Mouse (Mus musculus) macrophage (primary cell): ENCODE results near the gene Ube2r2. TPM values are rescaled to one million over a fixed set of nuclear protein-coding genes. Genes with fewer than 3 reads are reported as not detected.

Source experiments
- H3K27ac ChIP-seq: fragments of 350-480 bp; formaldehyde crosslinking; 2 replicates; pipeline ENCODE4 v1.9.0; 2021
- H3K36me3 ChIP-seq: fragments of 350-480 bp; formaldehyde crosslinking; 2 replicates; pipeline ENCODE4 v1.9.0; 2021; ENCODE audit errors: inconsistent target
- H3K4me3 ChIP-seq: fragments of 350-480 bp; formaldehyde crosslinking; 2 replicates; pipeline ENCODE4 v1.9.0; 2021; ENCODE audit errors: inconsistent target
- H3K79me2 ChIP-seq: fragments of 350-480 bp; formaldehyde crosslinking; 2 replicates; pipeline ENCODE4 v1.9.0; 2021; ENCODE audit errors: inconsistent target
- WGBS: methylation state at CpG from one replicate; pipeline ENCODE4 v1.1.7; 2026; ENCODE audit warnings: inconsistent platforms; ENCODE audit not compliant: missing documents; 5-methylcytosine and 5-hydroxymethylcytosine counted together
- polyA plus RNA-seq: library from polyadenylated mRNA; stranded (reverse); fragments of 250-400 nt; gene quantifications from 3 replicates; pipeline ENCODE4 v1.2.4, GENCODE M21; 2018; ENCODE audit warnings: inconsistent platforms

Ube2r2 gene
- polyA plus RNA-seq, 1 experiment from 2014 or later, result 90.8 TPM

- no peak overlapping the region for H3K27ac ChIP-seq
- no peaks in the 10 kb centered on the region for H3K79me2 ChIP-seq
- H3K4me3 ChIP-seq, result no peak overlapping the region
- no peaks in the 10 kb centered on the region for H3K36me3 ChIP-seq
Measured at GRCm38 (mm10) chr4:41102901-41103300, 32.6 kb upstream of the Ube2r2 start.

GRCm38 (mm10) chr4:41107440-41107839, 28.1 kb upstream of the Ube2r2 start:
- Histone ChIP-seq H3K27ac (no peak overlapping the region), H3K79me2 (no peaks in the 10 kb centered on the region), H3K36me3 (no peaks in the 10 kb centered on the region), H3K4me3 (no peak overlapping the region)
- WGBS, result 90% methylated on average over 4 of the region's 4 CpGs

GRCm38 (mm10) chr4:41108717-41109425, 26.7 kb upstream of the Ube2r2 start:
- Histone ChIP-seq H3K79me2 (no peaks in the 10 kb centered on the region), H3K36me3 (no peaks in the 10 kb centered on the region), H3K4me3 (no peak overlapping the region), H3K27ac (no peak overlapping the region)
- 67% methylated on average over 10 of the region's 10 CpGs for WGBS

- H3K27ac ChIP-seq, result no peak overlapping the region
- no peaks in the 10 kb centered on the region for H3K79me2 ChIP-seq
- H3K36me3 ChIP-seq, result peaks cover 49% of the 10 kb centered on the region
- 96% methylated on average over 9 of the region's 9 CpGs for WGBS
- no peak overlapping the region for H3K4me3 ChIP-seq
Measured at GRCm38 (mm10) chr4:41114358-41115070, 21.0 kb upstream of the Ube2r2 start.

- no peak overlapping the region for H3K4me3 ChIP-seq
- H3K79me2 ChIP-seq, result no peaks in the 10 kb centered on the region
- H3K27ac ChIP-seq, result no peak overlapping the region
- 91% methylated on average over 6 of the region's 6 CpGs for WGBS
- H3K36me3 ChIP-seq, result peaks cover 55% of the 10 kb centered on the region
Measured at GRCm38 (mm10) chr4:41115074-41115473, 20.5 kb upstream of the Ube2r2 start.

GRCm38 (mm10) chr4:41115793-41116192, 19.8 kb upstream of the Ube2r2 start:
- 96% methylated on average over 15 of the region's 15 CpGs for WGBS
- Histone ChIP-seq H3K27ac (no peak overlapping the region), H3K4me3 (no peak overlapping the region), H3K79me2 (no peaks in the 10 kb centered on the region), H3K36me3 (peaks cover 62% of the 10 kb centered on the region)

- H3K79me2 ChIP-seq, result no peaks in the 10 kb centered on the region
- WGBS, result 75% methylated on average over 3 of the region's 3 CpGs
- no peak overlapping the region for H3K27ac ChIP-seq
- H3K36me3 ChIP-seq, result peaks cover 72% of the 10 kb centered on the region
- no peak overlapping the region for H3K4me3 ChIP-seq
Measured at GRCm38 (mm10) chr4:41116817-41117216, 18.7 kb upstream of the Ube2r2 start.

GRCm38 (mm10) chr4:41118706-41119292, 16.7 kb upstream of the Ube2r2 start:
- Histone ChIP-seq H3K4me3 (no peak overlapping the region), H3K27ac (no peak overlapping the region), H3K36me3 (peaks cover 77% of the 10 kb centered on the region), H3K79me2 (peaks cover 8% of the 10 kb centered on the region; the same call in 1 of the 2 replicates)
- 72% methylated on average over 11 of the region's 11 CpGs for WGBS

- Histone ChIP-seq H3K36me3 (peaks cover 29% of the 10 kb centered on the region), H3K79me2 (peaks cover 9% of the 10 kb centered on the region; the same call in 1 of the 2 replicates), H3K4me3 (peak within 1 kb of the TSS; percentile 88), H3K27ac (no peak within 1 kb of the TSS)
- under 1% methylated on average over 29 of the region's 29 CpGs for WGBS
Measured at GRCm38 (mm10) chr4:41124180-41124951, 11.2 kb upstream of the Ube2r2 start, which contains the start of gene Nol6. Gene Nol6 (minus strand): TSS chr4:41124455.

GRCm38 (mm10) chr4:41129406-41129805, 6.1 kb upstream of the Ube2r2 start:
- Histone ChIP-seq H3K79me2 (no peaks in the 10 kb centered on the region), H3K36me3 (no peaks in the 10 kb centered on the region), H3K4me3 (no peak overlapping the region), H3K27ac (no peak overlapping the region)
- WGBS, result 5% methylated on average over 2 of the region's 2 CpGs

- WGBS, result 93% methylated on average over 2 of the region's 3 CpGs
- no peak overlapping the region for H3K4me3 ChIP-seq
- no peaks in the 10 kb centered on the region for H3K79me2 ChIP-seq
- no peak overlapping the region for H3K27ac ChIP-seq
- H3K36me3 ChIP-seq, result no peaks in the 10 kb centered on the region
Measured at GRCm38 (mm10) chr4:41129836-41130235, 5.7 kb upstream of the Ube2r2 start.

GRCm38 (mm10) chr4:41132471-41132870, 3.1 kb upstream of the Ube2r2 start:
- WGBS, result 87% methylated on average over 6 of the region's 6 CpGs
- Histone ChIP-seq H3K27ac (no peak overlapping the region), H3K79me2 (peaks cover 16% of the 10 kb centered on the region), H3K36me3 (no peaks in the 10 kb centered on the region), H3K4me3 (no peak overlapping the region)

GRCm38 (mm10) chr4:41133529-41134291, 1.8 kb upstream of the Ube2r2 start:
- Histone ChIP-seq H3K27ac (peak overlapping the region; percentile 87), H3K4me3 (no peak overlapping the region), H3K36me3 (no peaks in the 10 kb centered on the region), H3K79me2 (peaks cover 28% of the 10 kb centered on the region)
- 76% methylated on average over 6 of the region's 6 CpGs for WGBS
